Mouse (Mus musculus): Measurements from ENCODE around the gene Dach1.

- no peak for TF ChIP-seq POLR2A (IDR thresholded peaks at IDR 0.05; ENCODE audit: control insufficient read depth in 1 of 2, insufficient read depth in 1 of 2, low read depth in 1 of 2, low read length in 2 of 2, poor library complexity in 1 of 2)
- no peak for TF ChIP-seq CTCF (IDR thresholded peaks at IDR 0.05 in 2 of 3, conservative IDR thresholded peaks at IDR 0.05 in 1 of 3; ENCODE audit: control insufficient read depth in 1 of 3, insufficient read depth in 1 of 3, low read depth in 2 of 3, low read length in 3 of 3, poor library complexity in 1 of 3, severe bottlenecking in 1 of 3)
- TF ChIP-seq POLR2AphosphoS2 (IDR thresholded peaks at IDR 0.05; ENCODE audit: low read length), result no peak
- no peak for TF ChIP-seq MXI1 (IDR thresholded peaks at IDR 0.05; ENCODE audit: low read depth, low read length)
- no peak for TF ChIP-seq RCOR1 (IDR thresholded peaks at IDR 0.05; ENCODE audit: low read depth, low read length)
- TF ChIP-seq CHD2 (IDR thresholded peaks at IDR 0.05; ENCODE audit: low read length), result no peak
- no peak for TF ChIP-seq JUND (IDR thresholded peaks at IDR 0.05; ENCODE audit: low read depth, low read length)
Observed at GRCm38 (mm10) chr14:97998584-97998983, 171.0 kb downstream of the Dach1 start.

All from MEL (cell line).